Mouse (Mus musculus): ENCODE results near the gene C6. TPM values are rescaled to one million over a fixed set of nuclear protein-coding genes. Genes with fewer than 3 reads are reported as not detected.

Gene C6
- polyA plus RNA-seq (2015; fragmentation: Illumina TruSeq; extraction: RNeasy Lipid Tissue Mini Kit (QIAGEN cat#74804); ENCODE audit: low read depth, low replicate concordance), result not detected

DNA sequence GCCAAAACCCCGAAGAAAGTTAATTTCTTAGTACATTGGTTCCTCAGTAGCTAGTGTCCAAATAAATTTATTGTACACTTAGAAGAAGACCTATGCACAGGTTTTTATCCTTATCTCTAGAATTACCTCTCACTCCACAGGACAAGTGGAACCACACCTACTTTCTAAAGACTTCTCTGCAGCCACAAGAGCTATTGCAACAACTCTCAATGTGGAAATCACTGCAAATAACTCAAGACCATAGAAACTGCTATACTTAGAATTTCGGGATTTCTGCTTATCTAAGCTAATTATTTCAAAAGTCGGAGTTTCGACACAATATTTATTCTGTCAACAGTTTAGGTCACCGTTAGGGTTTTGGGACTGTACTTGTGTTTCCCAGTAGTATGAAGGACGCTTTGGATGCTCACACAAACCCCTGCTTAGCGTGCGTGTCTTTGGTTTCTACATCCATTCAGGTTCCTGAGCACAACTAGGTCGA is at the start of gene C6:
TSS of gene C6 (plus strand) at position 346 of the 481 bp plus-strand sequence.

Other genes starting within 250 kb of the C6 start
- gene Mroh2b, start 171.6 kb downstream of the C6 start, polyA plus RNA-seq (2015; fragmentation: Illumina TruSeq; extraction: RNeasy Lipid Tissue Mini Kit (QIAGEN cat#74804); ENCODE audit: low read depth, low replicate concordance), result not detected